1 mouse cellular context compared by ENCODE assay signal in the genomic region with DNA sequence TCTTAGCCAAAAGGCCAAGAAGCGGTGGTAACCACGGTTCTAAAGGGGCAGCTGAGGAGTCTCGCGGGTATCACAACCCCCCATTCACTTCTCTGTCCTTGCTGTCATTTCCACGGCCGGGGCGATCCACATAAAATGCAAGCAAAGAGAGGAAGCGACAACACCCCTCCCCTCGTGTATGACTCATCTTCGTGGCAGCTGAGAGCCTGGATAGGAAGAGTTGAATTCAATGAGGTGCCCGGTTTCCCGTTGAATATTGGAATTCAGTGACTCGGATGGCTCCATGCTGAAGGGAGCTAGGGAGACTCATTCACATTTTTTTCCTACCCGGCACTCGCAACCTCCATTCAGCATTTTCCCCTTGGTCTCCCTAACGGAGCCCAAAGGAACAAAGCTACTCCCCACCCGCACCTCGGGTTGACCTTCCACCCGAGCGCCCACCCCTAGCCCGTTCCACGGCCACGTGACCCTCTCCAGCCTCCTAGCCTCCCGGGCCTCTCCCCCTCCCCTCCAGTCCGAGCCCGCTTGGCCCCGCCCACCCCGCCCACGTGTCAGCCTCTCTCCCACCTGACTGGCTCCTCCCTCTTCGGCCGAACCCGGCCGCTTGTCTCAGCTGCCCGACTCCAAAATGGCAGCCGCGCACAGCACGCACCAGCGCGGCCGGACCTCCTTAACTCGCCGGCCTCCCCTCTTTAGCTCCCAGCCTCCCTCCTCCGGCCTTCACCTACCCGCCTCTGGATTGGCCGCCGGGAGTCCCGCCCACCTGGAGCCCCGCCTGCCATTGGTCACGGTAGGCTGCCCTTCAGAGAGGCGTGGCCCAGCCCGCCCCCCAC.
TF ChIP-seq lines count a peak whose summit lies in the region.

No protein-coding gene starts in this region.

TF ChIP-seq in MEL, 35 proteins besides CTCF, POLR2A, EP300 and RAD21 (continued from another document):
- TF ChIP-seq E2F4 (IDR thresholded peaks at IDR 0.05; ENCODE audit: borderline replicate concordance, low read depth, low read length), result no peak
- TF ChIP-seq ETS1 (IDR thresholded peaks at IDR 0.05; ENCODE audit: low read depth, low read length), result peak; percentile 45; the same call in 1 of the 2 replicates
- no peak for TF ChIP-seq MYB (IDR thresholded peaks at IDR 0.05; ENCODE audit: low read depth, low read length)
- peak; percentile 91; the same call in 1 of the 2 replicates for TF ChIP-seq JUND (IDR thresholded peaks at IDR 0.05; ENCODE audit: low read depth, low read length)
- 0 out of 2 replicates have a peak, but pooled peaks have one; percentile 15 for TF ChIP-seq RCOR1 (IDR thresholded peaks at IDR 0.05; ENCODE audit: low read depth, low read length)
- TF ChIP-seq ZC3H11A (IDR thresholded peaks at IDR 0.05; ENCODE audit: low read depth, low read length), result no peak
- TF ChIP-seq ZNF384 (IDR thresholded peaks at IDR 0.05; ENCODE audit: low read depth, low read length), result no peak
- TF ChIP-seq MYC (IDR thresholded peaks at IDR 0.05; ENCODE audit: low read depth, low read length), result 0 out of 2 replicates have a peak, but pooled peaks have one; percentile 58
- 0 out of 2 replicates have a peak, but pooled peaks have one; percentile 46 for TF ChIP-seq MXI1 (IDR thresholded peaks at IDR 0.05; ENCODE audit: low read depth, low read length)
- no peak for TF ChIP-seq MEF2A (IDR thresholded peaks at IDR 0.05; ENCODE audit: extremely low read depth, insufficient replicate concordance, low read depth, low read length, poor library complexity, severe bottlenecking)
- peak; percentile 31; the same call in 1 of the 2 replicates for TF ChIP-seq BHLHE40 (IDR thresholded peaks at IDR 0.05; ENCODE audit: borderline replicate concordance, low read depth, low read length)
- no peak for TF ChIP-seq UBTF (IDR thresholded peaks at IDR 0.05; ENCODE audit: borderline replicate concordance, insufficient read depth, low read depth, low read length)
- no peak for TF ChIP-seq TAL1 (IDR thresholded peaks at IDR 0.05; ENCODE audit: low read length)
- peak; percentile 57; the same call in 1 of the 2 replicates for TF ChIP-seq NELFE (IDR thresholded peaks at IDR 0.05; ENCODE audit: low read depth, low read length)
